Mouse (Mus musculus) right cerebral cortex, postnatal 10 days (tissue): ENCODE measurements around the gene Trak2.
"Not testable (repeated sequence)": the region's sequence is repeated elsewhere in the genome, so short reads cannot be mapped to it uniquely, and the experiment has no call there.

Experiments used
- DNase-seq, 2 experiments: peaks; one replicate each; pipeline ENCODE4 v3.0.0; 2021; ENCODE audit warnings: low spot score in 2 of 2

Gene Trak2

GRCm38 (mm10) chr1:58953686-58954434 lies 19.4 kb downstream of the Trak2 start:
- no peak for DNase-seq

DNA sequence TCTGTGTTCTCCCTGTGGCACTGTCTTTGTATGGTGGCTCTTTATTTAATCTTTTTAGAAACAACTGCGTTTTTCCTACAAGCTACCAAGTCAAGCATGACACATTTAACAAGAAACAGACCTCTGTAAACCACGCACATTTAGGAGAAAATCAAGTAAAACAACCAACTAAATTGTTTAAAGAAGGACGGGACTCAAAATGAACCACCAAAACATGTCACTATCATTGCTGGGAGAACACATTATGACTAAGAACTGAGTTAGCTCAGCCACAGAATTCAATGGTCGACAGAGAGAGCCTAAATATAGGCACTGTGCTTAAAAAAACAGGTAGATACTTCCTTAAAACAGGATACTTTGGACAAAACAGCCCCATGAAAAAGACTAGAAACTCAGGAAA lies 20.2 kb downstream of the Trak2 start:
- no peak for DNase-seq

DNA sequence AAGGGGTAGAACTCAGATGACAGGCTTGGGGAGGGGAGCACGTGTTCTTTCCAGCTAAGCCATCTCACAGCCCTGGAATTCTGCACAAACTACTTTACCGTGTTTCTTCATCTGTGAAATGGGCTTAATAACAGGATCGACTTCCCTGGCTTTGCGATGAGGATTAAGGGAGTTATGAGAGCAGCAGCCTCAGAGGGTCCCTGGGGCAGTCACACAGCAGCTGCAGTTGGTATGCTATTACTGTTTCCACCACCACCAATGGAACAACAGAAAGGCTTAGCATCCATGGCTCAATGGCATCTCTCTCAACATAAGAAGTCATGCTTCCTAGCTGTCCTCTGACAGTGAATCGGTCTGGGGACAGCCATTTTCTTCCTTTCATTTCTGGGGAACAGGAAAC lies 20.7 kb downstream of the Trak2 start:
- DNase-seq: no peak

DNA sequence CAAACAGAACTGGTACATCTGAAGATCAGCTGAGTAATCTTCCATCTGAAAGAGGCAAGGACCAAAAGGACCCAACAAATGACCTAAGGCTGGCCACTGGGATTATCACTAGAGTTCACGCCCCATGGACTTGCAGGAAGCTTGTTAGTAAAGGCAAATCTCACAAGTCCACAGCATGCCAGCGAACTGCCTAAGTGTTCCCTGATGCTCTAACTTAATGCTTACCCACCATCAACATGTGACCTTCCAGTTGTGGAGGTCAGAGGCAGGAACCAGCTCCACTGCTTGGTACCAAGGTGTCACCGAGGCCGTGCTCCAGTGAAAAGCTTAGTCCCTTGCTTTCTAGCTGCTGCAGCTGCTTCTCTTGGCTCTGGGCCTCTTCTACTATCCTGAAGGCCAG lies 21.4 kb downstream of the Trak2 start:
- DNase-seq: no peak

DNA sequence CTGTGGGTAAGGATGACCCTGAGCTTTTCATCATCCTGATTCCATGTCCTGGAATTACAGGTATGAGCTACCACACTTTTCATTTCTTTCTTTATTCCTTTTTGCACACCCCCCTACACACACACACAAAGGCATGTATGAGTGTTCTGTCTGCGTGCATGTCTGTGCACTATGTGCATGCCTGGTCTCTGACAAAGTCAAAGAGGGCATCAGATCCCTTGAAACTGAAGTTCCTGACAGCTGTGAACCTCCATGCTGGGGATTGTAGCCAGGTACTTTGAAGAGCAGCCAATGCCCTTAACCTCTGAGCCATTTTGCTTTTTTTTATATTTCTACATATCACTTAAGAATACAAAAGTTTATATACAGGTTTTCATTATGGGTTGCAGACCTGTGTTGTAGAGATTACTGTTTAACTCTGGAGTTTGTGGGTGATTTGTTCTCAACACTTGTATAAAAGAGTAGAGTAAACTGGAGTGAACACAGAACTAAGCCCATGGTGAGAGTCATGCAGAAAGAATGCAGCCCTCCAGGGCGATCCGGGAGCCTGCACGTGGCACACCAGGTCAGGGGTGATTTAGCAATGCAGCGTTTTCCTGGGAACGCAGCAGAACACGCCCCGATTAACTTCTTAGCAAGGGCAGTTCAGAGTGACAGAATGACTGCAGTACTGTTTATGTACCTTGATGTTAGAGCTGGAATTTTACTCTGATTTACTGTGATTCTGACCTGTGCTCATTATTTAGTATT lies 22.2 kb downstream of the Trak2 start:
- no peak for DNase-seq

- DNase-seq: no peak
Measured at GRCm38 (mm10) chr1:58949561-58950106, 23.6 kb downstream of the Trak2 start.

GRCm38 (mm10) chr1:58946718-58947117 lies 26.5 kb downstream of the Trak2 start:
- DNase-seq: no peak

DNA sequence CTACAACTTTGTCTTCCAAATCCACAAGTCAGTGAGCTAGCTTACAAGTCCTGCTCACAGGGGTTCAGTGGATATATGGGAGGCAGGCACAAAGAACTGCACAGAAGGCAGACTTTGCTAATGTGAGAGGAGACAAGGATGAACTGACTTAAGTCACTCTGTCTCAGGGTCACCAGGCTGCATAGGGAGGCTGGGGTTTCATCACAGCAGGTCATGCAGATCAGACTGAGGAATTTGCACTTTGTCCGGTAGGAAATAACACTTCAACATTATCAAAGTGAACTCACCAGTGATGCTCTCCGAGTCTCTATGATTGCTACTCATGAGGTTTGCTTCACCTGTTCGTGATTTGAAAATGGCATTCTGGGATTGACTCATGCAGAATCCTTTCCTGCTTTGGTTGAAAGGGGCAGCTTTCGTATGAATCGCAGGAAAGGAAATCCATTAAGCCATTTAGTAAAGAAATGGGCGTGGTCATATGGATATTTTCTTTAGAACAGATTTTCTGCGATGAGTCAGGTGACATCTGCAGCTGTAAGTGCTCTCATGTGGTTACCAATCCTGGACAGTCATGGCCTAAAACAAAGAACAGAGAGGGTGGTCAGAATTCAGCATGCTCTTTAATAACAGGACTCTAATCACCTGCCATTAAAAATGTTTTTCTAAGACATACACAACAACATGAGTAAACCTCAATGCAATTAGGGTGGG lies 27.1 kb downstream of the Trak2 start:
- no peak for DNase-seq

GRCm38 (mm10) chr1:58945523-58945922 lies 27.7 kb downstream of the Trak2 start:
- no peak for DNase-seq

- no peak for DNase-seq
Measured at GRCm38 (mm10) chr1:58937606-58938099, 35.6 kb downstream of the Trak2 start.

DNA sequence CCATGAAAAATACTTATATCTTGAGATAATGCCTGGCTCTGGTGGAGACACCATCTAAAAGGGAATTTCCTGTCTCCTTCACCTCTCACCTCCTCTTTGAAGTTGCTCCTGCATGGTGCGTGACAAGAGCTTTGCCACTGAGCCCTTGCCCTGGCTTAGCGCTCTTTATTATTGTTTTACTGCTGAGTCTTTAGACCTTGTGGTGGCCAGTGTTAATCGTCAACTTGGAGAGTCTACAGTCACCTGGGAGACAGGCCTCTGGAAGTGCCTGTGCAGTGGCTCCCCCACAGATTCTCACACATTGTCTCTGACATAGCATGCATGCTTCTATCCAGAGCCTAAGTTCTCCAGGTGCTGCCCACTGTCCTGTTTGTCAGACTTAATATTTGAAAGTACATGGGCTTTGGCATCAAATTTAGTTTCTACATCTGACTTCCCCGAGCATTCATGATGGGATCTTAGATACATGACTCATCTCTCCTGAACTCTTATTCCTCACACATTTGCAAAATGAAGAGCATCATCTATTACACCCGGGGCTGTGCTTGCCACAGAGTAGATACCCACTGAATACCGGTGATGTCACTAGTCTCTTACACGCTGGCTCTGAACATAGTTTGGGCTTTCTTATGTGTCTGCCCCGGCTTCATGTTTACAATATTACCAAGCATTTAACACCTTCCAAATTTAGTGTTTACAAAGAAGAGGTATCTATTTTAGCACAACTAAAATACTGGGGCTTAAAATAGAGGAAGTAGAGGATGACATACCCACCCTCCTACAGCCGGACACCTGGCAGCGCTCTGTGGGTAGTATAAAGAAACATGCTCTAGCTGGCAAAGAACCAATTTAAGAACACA lies 36.3 kb downstream of the Trak2 start:
- DNase-seq: no peak

DNA sequence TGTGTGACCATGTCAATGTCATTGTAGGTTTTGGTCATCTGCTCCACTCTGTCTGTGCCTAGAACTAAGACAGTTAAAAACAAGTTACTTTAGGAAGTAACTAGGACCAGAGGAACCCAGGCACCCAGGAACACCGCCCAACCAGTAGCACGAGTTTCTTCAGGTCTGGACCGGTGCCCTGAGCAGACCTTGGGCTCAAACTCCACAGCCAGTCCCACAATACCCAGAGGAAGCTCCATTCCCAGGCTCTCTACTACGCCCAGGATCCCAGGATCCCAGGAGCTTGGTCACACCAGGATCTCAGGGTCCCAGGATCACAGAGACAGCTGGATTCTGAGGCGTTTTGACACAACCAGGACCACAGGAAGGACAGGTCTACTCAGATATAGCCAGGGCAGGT lies 46.6 kb downstream of the Trak2 start:
- no peak for DNase-seq

DNA sequence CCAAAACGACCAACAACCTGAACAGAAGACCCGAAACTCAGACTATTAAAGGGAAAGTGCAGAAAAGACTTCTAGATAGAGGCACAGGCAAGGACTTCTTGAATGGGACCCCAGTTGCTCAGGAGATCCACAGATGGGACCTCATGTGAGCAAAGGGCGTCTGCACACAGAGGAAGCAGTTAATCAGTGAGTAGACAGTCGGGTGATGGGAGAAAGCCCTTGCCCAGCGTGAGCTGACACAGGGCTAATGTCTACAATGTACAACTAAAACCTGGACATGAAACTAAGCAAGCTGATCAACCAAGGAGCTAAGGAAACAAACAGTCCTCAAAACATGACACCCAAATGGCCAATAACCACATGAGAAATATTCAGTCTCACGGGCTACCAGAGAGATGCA lies 55.7 kb downstream of the Trak2 start:
- DNase-seq: no peak

- no peak for DNase-seq
Measured at GRCm38 (mm10) chr1:58909636-58910272, 63.5 kb downstream of the Trak2 start.

GRCm38 (mm10) chr1:58903681-58904080 lies 69.5 kb downstream of the Trak2 start:
- no peak for DNase-seq

GRCm38 (mm10) chr1:58897561-58897960 lies 75.7 kb downstream of the Trak2 start:
- DNase-seq: peak; percentile 42 to 43

- DNase-seq: not testable (repeated sequence)
Measured at GRCm38 (mm10) chr1:58892386-58892785, 80.8 kb downstream of the Trak2 start.

DNA sequence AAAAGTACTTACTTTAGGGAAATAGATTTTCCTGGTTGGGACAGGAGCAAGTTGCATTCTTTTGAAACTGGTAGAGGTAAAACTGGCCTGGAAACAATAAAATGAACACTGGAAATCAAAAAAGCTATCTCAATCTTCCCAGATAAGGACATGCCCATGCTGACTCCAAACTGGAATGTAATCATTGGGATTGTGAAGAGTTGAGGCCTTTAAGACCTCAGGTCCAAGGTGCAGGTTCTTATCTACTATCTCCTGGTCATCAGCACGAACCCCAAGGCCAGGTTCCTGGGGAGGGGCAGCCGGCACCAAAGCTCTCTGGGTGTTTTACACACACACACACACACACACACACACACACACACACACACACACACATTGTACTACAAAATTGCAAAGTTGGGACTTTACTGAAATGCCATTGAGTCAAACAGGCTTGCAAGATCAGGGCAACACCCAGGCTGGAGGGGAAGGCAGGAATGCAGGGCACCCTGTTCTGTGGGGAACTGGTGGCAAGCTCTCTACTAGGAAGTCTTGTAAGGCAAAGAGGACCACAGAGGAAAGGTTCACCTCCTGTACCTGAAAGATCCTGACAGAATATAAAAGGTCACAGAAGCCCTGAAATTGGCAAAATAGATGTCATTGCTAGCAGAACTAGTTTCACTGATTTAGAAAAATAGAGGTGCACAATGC lies 81.6 kb downstream of the Trak2 start:
- DNase-seq: not testable (repeated sequence)

DNA sequence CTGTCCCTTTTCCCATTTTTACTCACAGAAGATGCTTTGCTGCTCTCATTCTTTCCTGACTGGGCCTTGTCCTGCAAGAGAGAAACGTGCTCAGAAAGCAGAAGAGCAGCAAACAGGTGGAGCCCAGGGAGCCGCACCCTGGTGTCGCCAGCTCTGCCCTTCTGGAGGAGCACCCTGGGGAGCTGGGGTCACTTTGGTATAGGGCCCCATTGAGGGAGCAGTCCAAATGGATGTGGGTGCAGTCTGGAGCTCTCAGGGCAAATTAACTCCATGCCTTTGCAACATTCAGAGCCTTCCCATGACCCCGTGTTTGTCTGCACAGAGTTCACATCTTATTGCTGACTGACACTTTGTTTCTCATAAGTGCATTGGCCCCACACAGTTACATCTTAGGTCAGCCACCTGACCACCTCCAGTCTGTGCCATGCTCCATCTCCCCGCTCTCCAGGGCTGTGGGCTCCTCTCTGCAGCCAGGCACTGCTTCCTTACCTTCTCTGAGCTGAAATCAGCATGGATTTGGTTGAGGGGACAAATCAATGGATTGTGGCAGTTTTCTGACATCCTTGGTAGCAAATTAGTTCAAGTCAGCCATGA lies 82.4 kb downstream of the Trak2 start:
- not testable (repeated sequence) for DNase-seq
